Mouse (Mus musculus) CH12.LX (cell line): ENCODE data around the gene Prpf39. TPM values are rescaled to one million over a fixed set of nuclear protein-coding genes. Genes with fewer than 3 reads are reported as not detected.

Source experiments
- DNase-seq: peaks from one replicate; pipeline ENCODE4 v3.0.0-alpha.2; 2013; ENCODE audit errors: extremely low read depth
- H3K27ac ChIP-seq: 2 replicates; pipeline ENCODE4 v1.5.1; 2012; ENCODE audit warnings: low read depth, mild to moderate bottlenecking, control low read depth, moderate library complexity; ENCODE audit not compliant: insufficient read depth
- H3K27me3 ChIP-seq: replicated peaks from 2 replicates; pipeline ENCODE3; 2012; ENCODE audit warnings: inconsistent platforms
- H3K36me3 ChIP-seq, 2 experiments: replicated peaks in 1 of 2; 2 replicates each; pipeline versions ENCODE3 to v1.6.1; 2012; ENCODE audit warnings: inconsistent platforms in 1 of 2, low read length in 1 of 2, mild to moderate bottlenecking in 1 of 2, mixed read lengths in 1 of 2, moderate library complexity in 1 of 2; ENCODE audit not compliant: control insufficient read depth in 1 of 2, insufficient read depth in 1 of 2
- H3K4me1 ChIP-seq, 2 experiments: 2 replicates each; pipeline ENCODE4 v1.6.1; 2012; ENCODE audit warnings: inconsistent platforms in 1 of 2, moderate library complexity in 1 of 2; ENCODE audit not compliant: insufficient read depth in 2 of 2, control insufficient read depth in 1 of 2
- H3K4me2 ChIP-seq: 2 replicates; pipeline ENCODE4 v1.6.1; 2012; ENCODE audit warnings: low read depth, mild to moderate bottlenecking, control low read depth; ENCODE audit not compliant: poor library complexity, insufficient read depth, severe bottlenecking
- H3K4me3 ChIP-seq, 3 experiments: fragments of 150-350 bp in 1 of 3; sonication (generic) in 1 of 3; replicated peaks in 1 of 3; 2 replicates each; pipeline versions ENCODE3 to v1.5.1; 2011 to 2012; ENCODE audit warnings: low read depth in 2 of 3, low read length in 2 of 3, mild to moderate bottlenecking in 2 of 3, moderate library complexity in 2 of 3, control low read depth in 1 of 3, improper control_type of control experiment in 1 of 3, inconsistent platforms in 1 of 3, mixed read lengths in 1 of 3; ENCODE audit not compliant: poor library complexity in 1 of 3
- H3K79me2 ChIP-seq: replicated peaks from 2 replicates; pipeline ENCODE4 v1.6.1; 2012; ENCODE audit warnings: mild to moderate bottlenecking, moderate library complexity; ENCODE audit not compliant: control insufficient read depth, poor library complexity, insufficient read depth, severe bottlenecking; ENCODE audit errors: extremely low read depth
- H3K9ac ChIP-seq: 2 replicates; pipeline ENCODE4 v1.6.1; 2012; ENCODE audit warnings: low read depth, mild to moderate bottlenecking, control low read depth, moderate library complexity; ENCODE audit not compliant: insufficient read depth
- H3K9me3 ChIP-seq: replicated peaks from 2 replicates; pipeline ENCODE3; 2012; ENCODE audit warnings: low read length, inconsistent platforms, mixed read lengths
- BHLHE40 ChIP-seq: IDR thresholded peaks from 2 replicates; pipeline ENCODE4 v1.6.1; 2011; ENCODE audit warnings: mild to moderate bottlenecking, low read depth, low read length, improper control_type of control experiment
- CHD1 ChIP-seq: IDR thresholded peaks from 2 replicates; pipeline ENCODE4 v1.6.1; 2012; ENCODE audit warnings: low read depth, low read length, improper control_type of control experiment, inconsistent platforms
- CHD2 ChIP-seq: IDR thresholded peaks from 2 replicates; pipeline ENCODE4 v1.6.1; 2011; ENCODE audit warnings: low read length, improper control_type of control experiment
- CTCF ChIP-seq, 2 experiments: IDR thresholded peaks in 1 of 2; conservative IDR thresholded peaks in 1 of 2; 2 replicates each; pipeline ENCODE4 v1.5.1; 2011 to 2012; ENCODE audit warnings: low read depth in 2 of 2, low read length in 2 of 2, improper control_type of control experiment in 1 of 2, inconsistent platforms in 1 of 2, mild to moderate bottlenecking in 1 of 2, moderate library complexity in 1 of 2
- E2F4 ChIP-seq: IDR thresholded peaks from 2 replicates; pipeline ENCODE4 v1.6.1; 2011; ENCODE audit warnings: low read depth, low read length, improper control_type of control experiment; ENCODE audit not compliant: insufficient replicate concordance
- ELF1 ChIP-seq: IDR thresholded peaks from 2 replicates; pipeline ENCODE4 v1.6.1; 2014; ENCODE audit warnings: low read depth, mild to moderate bottlenecking, inconsistent platforms, low read length, improper control_type of control experiment
- EP300 ChIP-seq: IDR thresholded peaks from 2 replicates; pipeline ENCODE4 v1.6.1; 2011; ENCODE audit warnings: low read length, improper control_type of control experiment
- ETS1 ChIP-seq: conservative IDR thresholded peaks from 2 replicates; pipeline ENCODE4 v1.6.1; 2012; ENCODE audit warnings: low read depth, mild to moderate bottlenecking, inconsistent platforms, low read length, improper control_type of control experiment, moderate library complexity
- GABPA ChIP-seq: IDR thresholded peaks from 2 replicates; pipeline ENCODE4 v1.6.1; 2012; ENCODE audit warnings: low read depth, low read length, improper control_type of control experiment, inconsistent platforms; ENCODE audit not compliant: insufficient replicate concordance
- HCFC1 ChIP-seq: IDR thresholded peaks from 2 replicates; pipeline ENCODE4 v1.6.1; 2012; ENCODE audit warnings: low read depth, mild to moderate bottlenecking, inconsistent platforms, low read length, improper control_type of control experiment
- IRF4 ChIP-seq: IDR thresholded peaks from 2 replicates; pipeline ENCODE4 v1.6.1; 2014; ENCODE audit warnings: low read depth, mild to moderate bottlenecking, inconsistent platforms, low read length, improper control_type of control experiment
- JUN ChIP-seq: IDR thresholded peaks from 2 replicates; pipeline ENCODE4 v1.6.1; 2011; ENCODE audit warnings: low read depth, mild to moderate bottlenecking, low read length, improper control_type of control experiment, moderate library complexity; ENCODE audit not compliant: insufficient read depth
- JUND ChIP-seq: conservative IDR thresholded peaks from 2 replicates; pipeline ENCODE4 v1.6.1; 2011; ENCODE audit warnings: low read depth, low read length, improper control_type of control experiment
- KAT2A ChIP-seq: IDR thresholded peaks from 2 replicates; pipeline ENCODE4 v1.6.1; 2012; ENCODE audit warnings: low read length, improper control_type of control experiment, inconsistent platforms; ENCODE audit not compliant: insufficient replicate concordance
- MAFK ChIP-seq: IDR thresholded peaks from 2 replicates; pipeline ENCODE4 v1.6.1; 2011; ENCODE audit warnings: low read length, improper control_type of control experiment; ENCODE audit not compliant: insufficient replicate concordance
- MAX ChIP-seq: IDR thresholded peaks from 2 replicates; pipeline ENCODE4 v1.6.1; 2011; ENCODE audit warnings: low read length, improper control_type of control experiment
- MAZ ChIP-seq: IDR thresholded peaks from 2 replicates; pipeline ENCODE4 v1.6.1; 2012; ENCODE audit warnings: low read depth, mild to moderate bottlenecking, inconsistent platforms, low read length, improper control_type of control experiment, moderate library complexity
- MEF2A ChIP-seq: IDR thresholded peaks from 2 replicates; pipeline ENCODE4 v1.6.1; 2014; ENCODE audit warnings: low read depth, mild to moderate bottlenecking, inconsistent platforms, low read length, improper control_type of control experiment, borderline replicate concordance
- MXI1 ChIP-seq: IDR thresholded peaks from 2 replicates; pipeline ENCODE4 v1.6.1; 2011; ENCODE audit warnings: mild to moderate bottlenecking, low read depth, low read length, improper control_type of control experiment
- MYC ChIP-seq: IDR thresholded peaks from 2 replicates; pipeline ENCODE4 v1.6.1; 2011; ENCODE audit warnings: low read depth, mild to moderate bottlenecking, improper control_type of control experiment, low read length
- NELFE ChIP-seq: IDR thresholded peaks from 2 replicates; pipeline ENCODE4 v1.6.1; 2011; ENCODE audit warnings: low read depth, low read length, improper control_type of control experiment
- NRF1 ChIP-seq: IDR thresholded peaks from 2 replicates; pipeline ENCODE4 v1.6.1; 2014; ENCODE audit warnings: low read depth, mild to moderate bottlenecking, inconsistent platforms, low read length, improper control_type of control experiment, moderate library complexity
- PAX5 ChIP-seq: IDR thresholded peaks from 2 replicates; pipeline ENCODE4 v1.6.1; 2012; ENCODE audit warnings: low read length, inconsistent platforms, mixed read lengths
- POLR2A ChIP-seq: IDR thresholded peaks from 2 replicates; pipeline ENCODE4 v1.6.1; 2011; ENCODE audit warnings: low read depth, mild to moderate bottlenecking, improper control_type of control experiment, low read length
- POLR2AphosphoS2 ChIP-seq: IDR thresholded peaks from 2 replicates; pipeline ENCODE4 v1.6.1; 2011; ENCODE audit warnings: low read depth, low read length, improper control_type of control experiment
- RAD21 ChIP-seq: IDR thresholded peaks from 2 replicates; pipeline ENCODE4 v1.6.1; 2011; ENCODE audit warnings: low read depth, mild to moderate bottlenecking, low read length, improper control_type of control experiment, moderate library complexity
- RCOR1 ChIP-seq: conservative IDR thresholded peaks from 2 replicates; pipeline ENCODE4 v1.6.1; 2012; ENCODE audit warnings: low read depth, mild to moderate bottlenecking, inconsistent platforms, low read length, improper control_type of control experiment
- SIN3A ChIP-seq: IDR thresholded peaks from 2 replicates; pipeline ENCODE4 v1.6.1; 2012; ENCODE audit warnings: low read length, improper control_type of control experiment, inconsistent platforms
- SMC3 ChIP-seq: IDR thresholded peaks from 2 replicates; pipeline ENCODE4 v1.6.1; 2011; ENCODE audit warnings: low read depth, low read length, improper control_type of control experiment
- TBP ChIP-seq: conservative IDR thresholded peaks from 2 replicates; pipeline ENCODE4 v1.6.1; 2011; ENCODE audit warnings: low read depth, low read length, improper control_type of control experiment
- TCF12 ChIP-seq: IDR thresholded peaks from 2 replicates; pipeline ENCODE4 v1.6.1; 2014; ENCODE audit warnings: low read depth, mild to moderate bottlenecking, inconsistent platforms, low read length, improper control_type of control experiment
- UBTF ChIP-seq: IDR thresholded peaks from 2 replicates; pipeline ENCODE4 v1.6.1; 2012; ENCODE audit warnings: low read depth, mild to moderate bottlenecking, inconsistent platforms, low read length, improper control_type of control experiment, moderate library complexity
- USF1 ChIP-seq: IDR thresholded peaks from 2 replicates; pipeline ENCODE4 v1.6.1; 2014; ENCODE audit warnings: low read depth, mild to moderate bottlenecking, inconsistent platforms, low read length, improper control_type of control experiment
- USF2 ChIP-seq: conservative IDR thresholded peaks from 2 replicates; pipeline ENCODE4 v1.6.1; 2011; ENCODE audit warnings: low read depth, low read length, improper control_type of control experiment
- ZC3H11A ChIP-seq: IDR thresholded peaks from 2 replicates; pipeline ENCODE4 v1.6.1; 2012; ENCODE audit warnings: low read depth, mild to moderate bottlenecking, inconsistent platforms, low read length, improper control_type of control experiment
- ZKSCAN1 ChIP-seq: IDR thresholded peaks from 2 replicates; pipeline ENCODE4 v1.6.1; 2012; ENCODE audit warnings: low read depth, inconsistent platforms, low read length, improper control_type of control experiment, borderline replicate concordance
- ZMIZ1 ChIP-seq: IDR thresholded peaks from 2 replicates; pipeline ENCODE4 v1.6.1; 2012; ENCODE audit warnings: low read depth, mild to moderate bottlenecking, inconsistent platforms, low read length, improper control_type of control experiment
- ZNF384 ChIP-seq: IDR thresholded peaks from 2 replicates; pipeline ENCODE4 v1.6.1; 2012; ENCODE audit warnings: low read depth, low read length, improper control_type of control experiment, inconsistent platforms
- dilution Hi-C: fragments of 300-500 bp; cut with MboI; formaldehyde crosslinking; loops from 2 replicates; pipeline ENCODE4 v1.14.3; 2020; ENCODE audit warnings: low sequenced_read_pairs; ENCODE audit not compliant: extremely low pct_unique_long_range_greater_than_20kb, extremely low pct_ligation_motif_present
- in situ Hi-C: fragments of 300-500 bp; cut with MboI; formaldehyde crosslinking; loops from 3 replicates; pipeline ENCODE4 v1.14.3; 2019; ENCODE audit warnings: low sequenced_read_pairs, low pct_ligation_motif_present, low pct_unique_long_range_greater_than_20kb, mixed read lengths
- polyA plus RNA-seq: library from polyadenylated mRNA; unstranded; fragments of >175 nt; gene quantifications from 2 replicates; pipeline ENCODE4 v1.2.1, GENCODE M21; 2012; ENCODE audit warnings: low read depth; ENCODE audit not compliant: insufficient read length
- total RNA-seq, 2 experiments: library from RNA; depleted of rRNA; stranded (reverse); fragments of 300-350 nt in 1 of 2; fragments of >200 nt in 1 of 2; gene quantifications; 2 replicates each; pipeline ENCODE4 v1.2.3; 2012 to 2014

Gene Prpf39
- 15.3 and 17.7 TPM in 2 replicates for total RNA-seq (2012; rRNA removed)
- 29.6 and 42.2 TPM in 2 replicates for total RNA-seq (2014; rRNA removed)
- 33.2 and 34.9 TPM in 2 replicates for polyA plus RNA-seq

DNA sequence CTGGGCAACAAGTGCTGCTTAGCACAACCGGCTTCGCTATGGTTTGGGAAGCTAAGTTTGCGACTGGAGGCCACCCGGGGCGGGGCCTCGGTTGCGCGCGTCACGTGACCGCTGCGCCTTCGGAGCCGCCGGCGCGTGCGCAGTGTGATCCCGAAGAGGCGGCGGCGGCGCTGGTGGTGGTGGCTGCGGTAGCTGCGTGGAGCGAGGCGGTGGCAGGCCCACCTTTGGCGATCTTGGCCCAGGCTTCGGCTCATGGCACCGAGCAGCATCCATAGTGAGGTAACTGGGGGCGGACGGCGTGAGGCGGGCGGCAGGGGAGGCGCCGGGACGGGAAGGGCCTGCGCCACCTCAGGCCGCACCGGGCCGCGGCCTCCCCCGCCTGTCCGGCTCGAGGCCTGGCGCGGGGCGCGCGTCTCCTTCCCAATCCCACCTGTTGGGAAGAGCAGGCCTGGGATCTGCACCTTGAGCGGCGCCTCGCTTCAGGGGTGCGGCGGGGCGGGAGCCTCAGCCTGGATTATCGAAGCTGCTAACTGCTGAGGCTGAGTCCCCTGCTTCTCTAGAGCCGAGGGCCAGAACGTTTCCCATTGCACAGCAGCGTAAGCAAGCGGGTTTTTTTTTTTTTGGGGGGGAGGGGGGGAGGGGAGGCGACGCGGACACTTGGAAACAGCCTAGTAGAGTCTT is at the start of gene Prpf39:
Gene Prpf39, plus strand, starts transcription at position 144 of the 681 bp plus-strand sequence.
- H3K4me2 ChIP-seq: peak within 1 kb of the TSS; percentile 95
- no peaks in the 10 kb centered on the region for H3K27me3 ChIP-seq
- peak within 1 kb of the TSS; percentile 78 to 99 (median 85) for H3K4me3 ChIP-seq
- peak within 1 kb of the TSS; percentile 80 for H3K27ac ChIP-seq
- DNase-seq: peak; percentile 87
- dilution Hi-C loops: no loop called here
- H3K9me3 ChIP-seq: no peaks in the 10 kb centered on the region
- in situ Hi-C loops: no loop called here
- peaks cover 44% of the 10 kb centered on the region for H3K79me2 ChIP-seq
- no peak for TF ChIP-seq IRF4
- TF ChIP-seq MYC: no peak
- TF ChIP-seq POLR2A: peak; percentile 91
- peak; percentile 96 for TF ChIP-seq MAX
- TF ChIP-seq RAD21: no peak
- TF ChIP-seq KAT2A: no peak
- no peak for TF ChIP-seq MAZ
- TF ChIP-seq EP300: no peak
- TF ChIP-seq ZMIZ1: no peak
- TF ChIP-seq TBP: peak; percentile 72; the same call in 1 of the 2 replicates
- peak; percentile 67 for TF ChIP-seq NELFE
- no peak for TF ChIP-seq JUN
- no peak for TF ChIP-seq SIN3A
- TF ChIP-seq NRF1: peak; percentile 98
- TF ChIP-seq ETS1: no peak
- TF ChIP-seq USF2: peak; percentile 97
- peak; percentile 87 for TF ChIP-seq TCF12
- no peak for TF ChIP-seq MEF2A
- no peak for TF ChIP-seq ELF1
- peak; percentile 95 for TF ChIP-seq ZNF384
- TF ChIP-seq JUND: no peak
- TF ChIP-seq ZKSCAN1: no peak
- TF ChIP-seq BHLHE40: peak; percentile 92
- TF ChIP-seq CHD1: no peak
- no peak for TF ChIP-seq GABPA
- peak; percentile 99 for TF ChIP-seq USF1
- TF ChIP-seq CHD2: no peak; the same call in 1 of the 2 replicates
- TF ChIP-seq RCOR1: no peak
- peak; percentile 28; the same call in 1 of the 2 replicates for TF ChIP-seq HCFC1
- TF ChIP-seq ZC3H11A: no peak
- peak; percentile 64; the same call in 1 of the 2 replicates for TF ChIP-seq POLR2AphosphoS2
- no peak; the same call in 1 of the 2 replicates for TF ChIP-seq MXI1
- no peak for TF ChIP-seq PAX5
- no peak for TF ChIP-seq CTCF (conservative IDR thresholded peaks at IDR 0.05 in 1 of 2, IDR thresholded peaks at IDR 0.05 in 1 of 2; ENCODE audit: low read depth in 2 of 2, low read length in 2 of 2)
- TF ChIP-seq UBTF: no peak
- no peak for TF ChIP-seq MAFK
- no peak for TF ChIP-seq SMC3
- no peak for TF ChIP-seq E2F4
- H3K36me3 ChIP-seq: peaks cover 0 to 16% of the 10 kb centered on the region in 2 experiments
- peak within 1 kb of the TSS; percentile 86 for H3K9ac ChIP-seq
- peaks cover 0 to 21% of the 10 kb centered on the region in 2 experiments; a peak in 2 of 4 replicates for H3K4me1 ChIP-seq
